Mouse (Mus musculus) small intestine, adult 2 months (tissue): ENCODE results near the gene Zfp786. TPM values are rescaled to one million over a fixed set of nuclear protein-coding genes. Genes with fewer than 3 reads are reported as not detected.

Experiments used
- H3K27ac ChIP-seq: fragments of 200-500 bp; 2 replicates; pipeline ENCODE4 v1.5.1; 2012; ENCODE audit warnings: low read depth, low read length, control low read depth, inconsistent platforms; ENCODE audit not compliant: insufficient read depth
- H3K27me3 ChIP-seq: fragments of 200-500 bp; 2 replicates; pipeline ENCODE4 v1.6.1; 2012; ENCODE audit warnings: mild to moderate bottlenecking, moderate library complexity, low read length, inconsistent platforms; ENCODE audit not compliant: control insufficient read depth, insufficient read depth
- H3K36me3 ChIP-seq: fragments of 200-500 bp; 2 replicates; pipeline ENCODE4 v1.6.1; 2012; ENCODE audit warnings: mild to moderate bottlenecking, low read length, control low read depth, inconsistent platforms; ENCODE audit not compliant: control insufficient read depth, insufficient read depth
- H3K4me1 ChIP-seq: fragments of 200-500 bp; 2 replicates; pipeline ENCODE4 v1.6.1; 2012; ENCODE audit warnings: low read length, inconsistent platforms, mixed read lengths; ENCODE audit not compliant: control insufficient read depth, insufficient read depth, insufficient read length
- H3K4me3 ChIP-seq: fragments of 200-500 bp; 2 replicates; pipeline ENCODE4 v1.5.1; 2012; ENCODE audit warnings: low read depth, mild to moderate bottlenecking, control low read depth, inconsistent platforms, low read length, moderate library complexity
- CTCF ChIP-seq: fragments of 200-500 bp; IDR thresholded peaks from 2 replicates; pipeline ENCODE4 v1.5.1; 2012; ENCODE audit warnings: low read depth, mild to moderate bottlenecking, control low read depth, inconsistent platforms, low read length, moderate library complexity, mixed read lengths; ENCODE audit not compliant: insufficient replicate concordance, insufficient read length; ENCODE audit errors: extremely low read depth
- POLR2A ChIP-seq: fragments of 200-500 bp; IDR thresholded peaks from 2 replicates; pipeline ENCODE4 v1.6.1; 2012; ENCODE audit warnings: low read depth, mild to moderate bottlenecking, control low read depth, inconsistent platforms, low read length, moderate library complexity
- WGBS: fragments of 180-500 bp; shearing (Covaris S2); methylation state at CpG from one replicate; pipeline ENCODE4 v1.1.7; 2018; 5-methylcytosine and 5-hydroxymethylcytosine counted together
- polyA plus RNA-seq: library from polyadenylated mRNA; depleted of rRNA; stranded (reverse); fragments of >200 nt; gene quantifications from 2 replicates; pipeline ENCODE4 v1.2.3, GENCODE M21; 2012

Zfp786 gene
- polyA plus RNA-seq, 1 experiment, result 0.10 TPM

GRCm38 (mm10) chr6:47835984-47836521 is 5.4 kb upstream of the Zfp786 start:
- under 1% methylated on average over 49 of the region's 49 CpGs for WGBS
- H3K36me3 ChIP-seq, result peaks cover 8% of the 10 kb centered on the region
- H3K27ac ChIP-seq, result peak overlapping the region; percentile 92
- H3K4me3 ChIP-seq, result peak overlapping the region; percentile 96
- H3K4me1 ChIP-seq, result peaks cover 5% of the 10 kb centered on the region; the same call in 1 of the 2 replicates
- TF ChIP-seq CTCF, result no peak
- no peak for TF ChIP-seq POLR2A
- H3K27me3 ChIP-seq, result no peaks in the 10 kb centered on the region

- peak within 1 kb of the TSS; percentile 96 for H3K4me3 ChIP-seq
- peak within 1 kb of the TSS; percentile 92 for H3K27ac ChIP-seq
- TF ChIP-seq POLR2A (peak; percentile 56), CTCF (peak; percentile 97)
- peaks cover 5% of the 10 kb centered on the region; the same call in 1 of the 2 replicates for H3K4me1 ChIP-seq
- under 1% methylated on average over 48 of the region's 52 CpGs for WGBS
- no peaks in the 10 kb centered on the region for H3K27me3 ChIP-seq
- H3K36me3 ChIP-seq, result peaks cover 4% of the 10 kb centered on the region
Observed at GRCm38 (mm10) chr6:47835482-47835983, 4.9 kb upstream of the Zfp786 start, which contains the start of gene Zfp398. Gene Zfp398 (plus strand): TSS chr6:47835661.

- 92% methylated on average over 1 of the region's 1 CpGs for WGBS
- Histone ChIP-seq H3K4me3 (no peak overlapping the region), H3K27ac (no peak overlapping the region), H3K36me3 (no peaks in the 10 kb centered on the region), H3K4me1 (0 out of 2 replicates have a peak, but pooled peaks cover 2% of the 10 kb centered on the region), H3K27me3 (no peaks in the 10 kb centered on the region)
- TF ChIP-seq POLR2A, result no peak
Observed at GRCm38 (mm10) chr6:47832220-47832619, 1.6 kb upstream of the Zfp786 start.

GRCm38 (mm10) chr6:47828950-47829349 is 1.7 kb downstream of the Zfp786 start:
- Histone ChIP-seq H3K4me1 (no peaks in the 10 kb centered on the region), H3K27ac (no peak overlapping the region), H3K36me3 (no peaks in the 10 kb centered on the region), H3K4me3 (no peak overlapping the region), H3K27me3 (no peaks in the 10 kb centered on the region)
- TF ChIP-seq POLR2A (no peak), CTCF (no peak)
- WGBS, result 46% methylated on average over 1 of the region's 1 CpGs

- WGBS, result 95% methylated on average over 4 of the region's 4 CpGs
- Histone ChIP-seq H3K4me1 (no peaks in the 10 kb centered on the region), H3K36me3 (no peaks in the 10 kb centered on the region), H3K27me3 (no peaks in the 10 kb centered on the region), H3K4me3 (no peak overlapping the region), H3K27ac (no peak overlapping the region)
- TF ChIP-seq CTCF (no peak), POLR2A (no peak)
Observed at GRCm38 (mm10) chr6:47827462-47827861, 3.2 kb downstream of the Zfp786 start.

- TF ChIP-seq POLR2A (no peak), CTCF (no peak)
- Histone ChIP-seq H3K27me3 (no peaks in the 10 kb centered on the region), H3K4me1 (no peaks in the 10 kb centered on the region), H3K36me3 (no peaks in the 10 kb centered on the region), H3K27ac (no peak overlapping the region), H3K4me3 (no peak overlapping the region)
- WGBS, result 83% methylated on average over 2 of the region's 2 CpGs
Observed at GRCm38 (mm10) chr6:47824241-47824640, 6.4 kb downstream of the Zfp786 start.

- no peak for TF ChIP-seq POLR2A
- WGBS, result 84% methylated on average over 6 of the region's 6 CpGs
Observed at GRCm38 (mm10) chr6:47821776-47822175, 8.9 kb downstream of the Zfp786 start.

More at GRCm38 (mm10) chr6:47821776-47822175, 8.9 kb downstream of the Zfp786 start:
- Histone ChIP-seq H3K4me3 (no peak overlapping the region), H3K27me3 (no peaks in the 10 kb centered on the region), H3K4me1 (no peaks in the 10 kb centered on the region), H3K27ac (no peak overlapping the region), H3K36me3 (no peaks in the 10 kb centered on the region)
